8 mouse cellular contexts compared by ENCODE assay signal in genomic region chrX:20658026-20658652, GRCm38 (mm10). TPM values are rescaled to one million over a fixed set of nuclear protein-coding genes. Genes with fewer than 3 reads are reported as not detected.
DNase-seq lines count a peak whose midpoint lies in the region; ATAC-seq lines count a peak whose summit lies in the region.

Gene Uba1 (plus strand): TSS chrX:20658326.

- no peaks in the 10 kb centered on the region for H3K9me3 ChIP-seq in embryonic facial prominence, embryonic 11.5 days (replicated peaks; ENCODE audit: control insufficient read depth, low read length)
- H3K9me3 ChIP-seq in limb, embryonic 11.5 days (ENCODE audit: control insufficient read depth, low read length), result no peaks in the 10 kb centered on the region; the same call in 1 of the 2 replicates
- H3K9me3 ChIP-seq in midbrain, embryonic 14.5 days (ENCODE audit: control insufficient read depth, low read length), result no peaks in the 10 kb centered on the region

- WGBS in embryonic facial prominence, embryonic 11.5 days, result 12% methylated on average over 27 of the region's 27 CpGs
- WGBS in limb, embryonic 11.5 days, result 13% methylated on average over 27 of the region's 27 CpGs
- 22% methylated on average over 27 of the region's 27 CpGs for WGBS in midbrain, embryonic 14.5 days

- no peak within 1 kb of the TSS for H3K27ac ChIP-seq in embryonic facial prominence, embryonic 11.5 days (replicated peaks; ENCODE audit: low read depth, low read length)
- H3K27ac ChIP-seq in limb, embryonic 11.5 days (replicated peaks; ENCODE audit: low read depth, low read length), result no peak within 1 kb of the TSS; the same call in 1 of the 2 replicates
- H3K27ac ChIP-seq in midbrain, embryonic 14.5 days (replicated peaks; ENCODE audit: low read depth, low read length), result no peak within 1 kb of the TSS

- DNase-seq in urinary bladder, adult 18-20 months (ENCODE audit: low spot score in 2 of 2), result peak; percentile 36 to 53
- DNase-seq in urinary bladder, postnatal 10 days (ENCODE audit: low spot score), result no peak
- peak; percentile 90 for DNase-seq in embryonic facial prominence, embryonic 11.5 days (ENCODE audit: low spot score)
- peak; percentile 98 for DNase-seq in heart, adult 11 months
- DNase-seq in kidney, adult 18-20 months, result peak; percentile 68
- DNase-seq in limb, embryonic 11.5 days (ENCODE audit: low spot score), result peak; percentile 82
- peak; percentile 90 for DNase-seq in midbrain, embryonic 14.5 days
- peak; percentile 70 to 72 for DNase-seq in spleen, adult 18-20 months

- no peaks in the 10 kb centered on the region for H3K4me1 ChIP-seq in embryonic facial prominence, embryonic 11.5 days (ENCODE audit: control insufficient read depth, insufficient read depth, low read length)
- no peaks in the 10 kb centered on the region for H3K4me1 ChIP-seq in limb, embryonic 11.5 days (ENCODE audit: control insufficient read depth, insufficient read depth, low read length)
- H3K4me1 ChIP-seq in midbrain, embryonic 14.5 days (ENCODE audit: control insufficient read depth, insufficient read depth, low read length), result no peaks in the 10 kb centered on the region

- H3K4me2 ChIP-seq in embryonic facial prominence, embryonic 11.5 days (ENCODE audit: low read depth, low read length), result peak within 1 kb of the TSS; percentile 63
- peak within 1 kb of the TSS; percentile 61 for H3K4me2 ChIP-seq in limb, embryonic 11.5 days (ENCODE audit: low read depth, severe bottlenecking)
- peak within 1 kb of the TSS; percentile 66 for H3K4me2 ChIP-seq in midbrain, embryonic 14.5 days (ENCODE audit: low read length)

- H3K36me3 ChIP-seq in embryonic facial prominence, embryonic 11.5 days (replicated peaks; ENCODE audit: control insufficient read depth, insufficient read depth, low read depth, low read length), result no peaks in the 10 kb centered on the region
- no peaks in the 10 kb centered on the region for H3K36me3 ChIP-seq in limb, embryonic 11.5 days (ENCODE audit: control insufficient read depth, insufficient read depth, low read length)
- no peaks in the 10 kb centered on the region for H3K36me3 ChIP-seq in midbrain, embryonic 14.5 days (ENCODE audit: control insufficient read depth, insufficient read depth, low read length)

- no peaks in the 10 kb centered on the region for H3K27me3 ChIP-seq in embryonic facial prominence, embryonic 11.5 days (ENCODE audit: control insufficient read depth, insufficient read depth, low read length)
- H3K27me3 ChIP-seq in limb, embryonic 11.5 days (ENCODE audit: control insufficient read depth, insufficient read depth, low read length), result no peaks in the 10 kb centered on the region
- no peaks in the 10 kb centered on the region for H3K27me3 ChIP-seq in midbrain, embryonic 14.5 days (ENCODE audit: control insufficient read depth, insufficient read depth, low read length)

- H3K4me3 ChIP-seq in embryonic facial prominence, embryonic 11.5 days (ENCODE audit: low read depth, low read length), result peak within 1 kb of the TSS; percentile 41
- peak within 1 kb of the TSS; percentile 45 for H3K4me3 ChIP-seq in limb, embryonic 11.5 days (ENCODE audit: low read depth, low read length)
- H3K4me3 ChIP-seq in midbrain, embryonic 14.5 days (replicated peaks; ENCODE audit: low read depth, low read length), result peak within 1 kb of the TSS; percentile 41

- H3K9ac ChIP-seq in embryonic facial prominence, embryonic 11.5 days (replicated peaks; ENCODE audit: low read length), result peak within 1 kb of the TSS; percentile 48
- H3K9ac ChIP-seq in limb, embryonic 11.5 days (ENCODE audit: low read length), result 0 out of 2 replicates have a peak within 1 kb of the TSS, but pooled peaks have one; percentile 37
- peak within 1 kb of the TSS; percentile 16; the same call in 1 of the 2 replicates for H3K9ac ChIP-seq in midbrain, embryonic 14.5 days (replicated peaks; ENCODE audit: low read length)

- peak; percentile 80 for ATAC-seq in embryonic facial prominence, embryonic 11.5 days (replicated peaks; ENCODE audit: insufficient number of reproducible peaks, low FRiP score, low TSS enrichment, low read depth)
- ATAC-seq in limb, embryonic 11.5 days (ENCODE audit: insufficient number of reproducible peaks, low FRiP score, low TSS enrichment, low read depth), result peak; percentile 90
- ATAC-seq in midbrain, embryonic 14.5 days (ENCODE audit: low FRiP score, low TSS enrichment), result peak; percentile 81

RNA-seq across cellular contexts. Expression of gene Uba1, which starts in this region (rescaled TPM):
- polyA plus RNA-seq in embryonic facial prominence, embryonic 11.5 days (2014; fragmentation: Nextera tagmentation; extraction: Ambion mirVana), result 220 and 234 TPM in 2 replicates
- 206 and 218 TPM in 2 replicates for polyA plus RNA-seq in limb, embryonic 11.5 days (2014; fragmentation: Nextera tagmentation; extraction: Ambion mirVana)
- 306 and 398 TPM in 2 replicates for polyA plus RNA-seq in midbrain, embryonic 14.5 days (2014; fragmentation: Nextera tagmentation; extraction: Ambion mirVana)
